Mouse (Mus musculus) kidney, adult 9 months (tissue): ENCODE data around the gene Ttc39d.
"Not testable (repeated sequence)": the region's sequence is repeated elsewhere in the genome, so short reads cannot be mapped to it uniquely, and the experiment has no call there.

ENCODE experiments used
- DNase-seq: peaks from one replicate; pipeline ENCODE4 v3.0.0; 2022

The Ttc39d gene

GRCm38 (mm10) chr17:80199160-80199778, 8.0 kb upstream of the Ttc39d start:
- no peak for DNase-seq

GRCm38 (mm10) chr17:80205657-80206056, 1.6 kb upstream of the Ttc39d start:
- no peak for DNase-seq

GRCm38 (mm10) chr17:80206301-80206670, 974 bp upstream of the Ttc39d start:
- DNase-seq, result no peak

- DNase-seq, result not testable (repeated sequence)
Measured at GRCm38 (mm10) chr17:80213998-80214397, 6.7 kb downstream of the Ttc39d start.

- DNase-seq, result no peak
Measured at GRCm38 (mm10) chr17:80220131-80220530, 12.9 kb downstream of the Ttc39d start.

GRCm38 (mm10) chr17:80221202-80221601, 13.9 kb downstream of the Ttc39d start:
- no peak for DNase-seq

- DNase-seq, result peak; percentile 33
Measured at GRCm38 (mm10) chr17:80221890-80222628, 14.8 kb downstream of the Ttc39d start.

GRCm38 (mm10) chr17:80223829-80224228, 16.6 kb downstream of the Ttc39d start:
- DNase-seq, result peak; percentile 7

GRCm38 (mm10) chr17:80224326-80225116, 17.3 kb downstream of the Ttc39d start, which contains the start of gene Gemin6:
Gene Gemin6, plus strand, starts transcription at chr17:80224441.
- peak; percentile 91 for DNase-seq

- DNase-seq, result not testable (repeated sequence)
Measured at GRCm38 (mm10) chr17:80225142-80225541, 17.9 kb downstream of the Ttc39d start.

- DNase-seq, result no peak
Measured at GRCm38 (mm10) chr17:80229396-80229795, 22.1 kb downstream of the Ttc39d start.

GRCm38 (mm10) chr17:80233844-80234243, 26.6 kb downstream of the Ttc39d start:
- DNase-seq, result no peak

GRCm38 (mm10) chr17:80234376-80234775, 27.1 kb downstream of the Ttc39d start:
- no peak for DNase-seq

GRCm38 (mm10) chr17:80235477-80235876, 28.2 kb downstream of the Ttc39d start:
- no peak for DNase-seq

- DNase-seq, result no peak
Measured at GRCm38 (mm10) chr17:80236805-80237204, 29.5 kb downstream of the Ttc39d start.

GRCm38 (mm10) chr17:80237475-80237874, 30.2 kb downstream of the Ttc39d start:
- no peak for DNase-seq

GRCm38 (mm10) chr17:80241594-80241993, 34.3 kb downstream of the Ttc39d start:
- no peak for DNase-seq

- no peak for DNase-seq
Measured at GRCm38 (mm10) chr17:80243116-80243515, 35.9 kb downstream of the Ttc39d start.

- DNase-seq, result no peak
Measured at GRCm38 (mm10) chr17:80252757-80253525, 45.7 kb downstream of the Ttc39d start.

- no peak for DNase-seq
Measured at GRCm38 (mm10) chr17:80254421-80254820, 47.2 kb downstream of the Ttc39d start.

- peak; percentile 38 for DNase-seq
Measured at GRCm38 (mm10) chr17:80255208-80255607, 47.9 kb downstream of the Ttc39d start.

GRCm38 (mm10) chr17:80267065-80267464, 59.8 kb downstream of the Ttc39d start:
- DNase-seq, result no peak
